Mouse (Mus musculus) liver, postnatal 0 days (tissue): ENCODE measurements around the gene Ndufs8.

Source experiments
- CTCF ChIP-seq: sonication (generic); IDR thresholded peaks from 2 replicates; pipeline ENCODE4 v1.5.1; 2016; ENCODE audit warnings: antibody characterized with exemption, low read depth
- EP300 ChIP-seq: IDR thresholded peaks from 2 replicates; pipeline ENCODE4 v1.6.1; 2016; ENCODE audit warnings: antibody characterized with exemption, low read depth, mild to moderate bottlenecking

DNA sequence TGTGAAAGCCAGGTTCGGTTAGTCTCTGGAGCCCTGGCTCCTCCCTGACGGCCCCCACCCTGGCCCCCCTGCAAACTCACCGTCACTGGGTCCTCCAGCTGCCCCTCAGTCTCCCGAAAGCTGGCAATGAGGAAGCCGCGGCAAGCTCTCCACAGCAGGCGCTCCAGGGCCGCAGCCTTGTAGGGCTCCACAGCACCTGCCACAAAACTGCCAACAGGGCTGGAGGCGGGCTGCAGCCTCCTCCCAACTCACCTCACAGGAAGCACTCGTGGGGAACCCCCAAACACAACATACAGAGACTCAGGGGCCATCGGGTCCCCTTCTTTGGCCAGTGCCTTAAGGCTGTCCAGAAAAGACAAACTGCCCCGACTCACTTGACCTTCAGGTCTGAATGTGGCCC, 9.6 kb downstream of the Ndufs8 start:
- TF ChIP-seq EP300 (no peak), CTCF (no peak)
